Mouse (Mus musculus): ENCODE measurements around the gene Esrp2.

Esrp2 gene

GRCm38 (mm10) chr8:106123443-106123842, 13.3 kb downstream of the Esrp2 start:
- DNase-seq (ENCODE audit: low spot score in 2 of 2): no peak

GRCm38 (mm10) chr8:106115897-106116296, 20.9 kb downstream of the Esrp2 start:
- no peak for DNase-seq (ENCODE audit: low spot score in 2 of 2)

GRCm38 (mm10) chr8:106112514-106112913, 24.3 kb downstream of the Esrp2 start:
- no peak for DNase-seq (ENCODE audit: low spot score in 2 of 2)

- no peak for DNase-seq (ENCODE audit: low spot score in 2 of 2)
These were observed 24.7 kb downstream of the Esrp2 start for GRCm38 (mm10) chr8:106112041-106112440.

GRCm38 (mm10) chr8:106108729-106109128, 28.0 kb downstream of the Esrp2 start:
- DNase-seq (ENCODE audit: low spot score in 2 of 2): no peak

GRCm38 (mm10) chr8:106108080-106108479, 28.7 kb downstream of the Esrp2 start:
- no peak for DNase-seq (ENCODE audit: low spot score in 2 of 2)

GRCm38 (mm10) chr8:106106193-106106592, 30.6 kb downstream of the Esrp2 start:
- no peak for DNase-seq (ENCODE audit: low spot score in 2 of 2)

- DNase-seq (ENCODE audit: low spot score in 2 of 2): no peak
These were observed 32.9 kb downstream of the Esrp2 start for GRCm38 (mm10) chr8:106103888-106104287.

- no peak for DNase-seq (ENCODE audit: low spot score in 2 of 2)
These were observed 34.5 kb downstream of the Esrp2 start for GRCm38 (mm10) chr8:106102321-106102720.
